Mouse (Mus musculus) granulocyte monocyte progenitor cell, adult 5-6 weeks (primary cell): ENCODE data around the gene Cdc14a. TPM values are rescaled to one million over a fixed set of nuclear protein-coding genes. Genes with fewer than 3 reads are reported as not detected.
A peak's percentile ranks its signal among the peaks of the same experiment; 100 is the strongest.

Source experiments
- ATAC-seq: replicated peaks from 2 replicates; pipeline ENCODE4 v1.8.0; 2016; ENCODE audit warnings: mild to moderate bottlenecking, moderate TSS enrichment, inconsistent platforms; ENCODE audit not compliant: poor library complexity, severe bottlenecking
- total RNA-seq, 2 experiments: library from RNA; stranded (forward) in 1 of 2; stranded (reverse) in 1 of 2; fragments of 200-712, 200-1000 nt in 1 of 2; fragments of >200 nt in 1 of 2; fragmentation: Nextera tagmentation in 1 of 2; gene quantifications; 2 replicates each; pipeline ENCODE4 v1.2.3; 2014 to 2017

Gene Cdc14a
- total RNA-seq (2014; fragmentation: Nextera tagmentation) (29.2 and 58.3 TPM in 2 replicates), total RNA-seq (2017) (22.3 and 25.2 TPM in 2 replicates)

- peak; percentile 73 for ATAC-seq
Observed at GRCm38 (mm10) chr3:116423353-116424159, at the start of gene Cdc14a. Cdc14a (minus strand) TSS chr3:116424032.

GRCm38 (mm10) chr3:116465709-116466108, 41.9 kb upstream of the Cdc14a start:
- peak; percentile 91 for ATAC-seq

GRCm38 (mm10) chr3:116464318-116464717, 40.5 kb upstream of the Cdc14a start:
- no peak for ATAC-seq

- ATAC-seq: no peak
Observed at GRCm38 (mm10) chr3:116461053-116461452, 37.2 kb upstream of the Cdc14a start.

GRCm38 (mm10) chr3:116454529-116454928, 30.7 kb upstream of the Cdc14a start:
- ATAC-seq: no peak

GRCm38 (mm10) chr3:116450741-116451140, 26.9 kb upstream of the Cdc14a start:
- ATAC-seq: peak; percentile 99

- no peak for ATAC-seq
Observed at GRCm38 (mm10) chr3:116444327-116444726, 20.5 kb upstream of the Cdc14a start.

GRCm38 (mm10) chr3:116442788-116443187, 19.0 kb upstream of the Cdc14a start:
- ATAC-seq: no peak

- ATAC-seq: no peak
Observed at GRCm38 (mm10) chr3:116441518-116442205, 17.8 kb upstream of the Cdc14a start.

- ATAC-seq: peak; percentile 41
Observed at GRCm38 (mm10) chr3:116440066-116440997, 16.5 kb upstream of the Cdc14a start.

- peak; percentile 57 for ATAC-seq
Observed at GRCm38 (mm10) chr3:116436811-116437601, 13.2 kb upstream of the Cdc14a start.

GRCm38 (mm10) chr3:116436113-116436512, 12.3 kb upstream of the Cdc14a start:
- ATAC-seq: peak; percentile 84

- ATAC-seq: no peak
Observed at GRCm38 (mm10) chr3:116434757-116435156, 10.9 kb upstream of the Cdc14a start.

- no peak for ATAC-seq
Observed at GRCm38 (mm10) chr3:116425901-116426300, 2.1 kb upstream of the Cdc14a start.

- peak; percentile 66 for ATAC-seq
Observed at GRCm38 (mm10) chr3:116424973-116425284, 1.1 kb upstream of the Cdc14a start.

GRCm38 (mm10) chr3:116424160-116424972, 534 bp upstream of the Cdc14a start:
- peak; percentile 11; the same call in 1 of the 2 replicates for ATAC-seq

GRCm38 (mm10) chr3:116422795-116423352, 958 bp downstream of the Cdc14a start:
- peak; percentile 44 for ATAC-seq

- ATAC-seq: no peak
Observed at GRCm38 (mm10) chr3:116422074-116422473, 1.8 kb downstream of the Cdc14a start.

GRCm38 (mm10) chr3:116421121-116421520, 2.7 kb downstream of the Cdc14a start:
- no peak for ATAC-seq
